Mouse (Mus musculus): ENCODE results near the gene Stk11. TPM values are rescaled to one million over a fixed set of nuclear protein-coding genes. Genes with fewer than 3 reads are reported as not detected.

Stk11 gene
- polyA plus RNA-seq, 1 experiment: 112 TPM

DNA sequence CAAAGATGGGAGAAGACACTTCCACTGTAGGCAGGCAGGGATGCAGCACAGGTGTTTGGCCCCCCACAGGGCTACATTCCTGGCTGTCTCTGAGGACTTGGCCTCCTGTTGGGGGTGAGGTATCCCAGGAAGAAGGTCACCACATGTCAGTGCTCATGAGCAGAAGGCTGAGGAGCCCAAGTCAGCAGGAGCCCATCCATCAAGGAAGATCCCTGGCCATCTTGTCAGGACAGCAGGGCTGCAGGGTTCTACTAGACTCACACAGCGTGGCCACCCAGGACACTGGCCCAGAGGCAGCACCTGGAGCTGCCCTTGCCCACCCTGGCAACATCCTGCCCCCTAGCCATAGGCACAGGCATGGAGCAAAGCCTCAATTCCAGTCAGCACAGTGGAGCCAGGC, 39.7 kb upstream of the Stk11 start:
- WGBS: 55% methylated on average over 1 of the region's 1 CpGs
- H3K27ac ChIP-seq (ENCODE audit: insufficient read depth, low read length): no peak overlapping the region
- TF ChIP-seq POLR2A (IDR thresholded peaks at IDR 0.05; ENCODE audit: borderline replicate concordance, insufficient read depth, low read length) (no peak), CTCF (IDR thresholded peaks at IDR 0.05; ENCODE audit: borderline replicate concordance, insufficient read depth, low read depth, low read length) (no peak)
- no peak for DNase-seq
- H3K27me3 ChIP-seq (ENCODE audit: control insufficient read depth, insufficient read depth, low read length): no peaks in the 10 kb centered on the region
- no peak overlapping the region for H3K4me3 ChIP-seq (replicated peaks; ENCODE audit: insufficient read depth, low read depth, low read length)
- H3K4me1 ChIP-seq (ENCODE audit: control insufficient read depth, insufficient read depth, low read length): peaks cover 28% of the 10 kb centered on the region

DNA sequence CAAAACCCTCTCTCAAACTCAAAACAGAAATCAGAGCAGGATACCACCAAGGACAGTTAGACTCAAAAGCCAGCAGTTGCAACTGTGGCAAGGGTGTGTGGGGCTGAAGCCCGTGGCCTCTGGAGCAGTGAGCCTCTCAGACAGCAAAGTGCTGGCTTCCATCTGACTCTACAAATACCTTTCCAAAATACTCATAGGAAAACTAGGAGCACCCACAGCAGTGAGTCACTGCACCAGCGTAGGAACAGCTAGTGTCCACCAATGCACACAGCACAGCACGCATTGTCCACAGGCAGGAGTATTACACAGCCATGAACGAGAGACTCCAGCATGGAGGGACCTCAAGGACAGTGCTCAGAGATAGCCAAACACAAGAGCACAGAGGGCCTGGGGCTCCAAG, 39.2 kb upstream of the Stk11 start:
- Histone ChIP-seq H3K4me1 (ENCODE audit: control insufficient read depth, insufficient read depth, low read length) (peaks cover 23% of the 10 kb centered on the region), H3K4me3 (replicated peaks; ENCODE audit: insufficient read depth, low read depth, low read length) (no peak overlapping the region), H3K27me3 (ENCODE audit: control insufficient read depth, insufficient read depth, low read length) (no peaks in the 10 kb centered on the region), H3K27ac (ENCODE audit: insufficient read depth, low read length) (no peak overlapping the region)
- no peak for DNase-seq
- TF ChIP-seq POLR2A (IDR thresholded peaks at IDR 0.05; ENCODE audit: borderline replicate concordance, insufficient read depth, low read length) (no peak), CTCF (IDR thresholded peaks at IDR 0.05; ENCODE audit: borderline replicate concordance, insufficient read depth, low read depth, low read length) (no peak)
- whole genome bisulfite sequencing: 97% methylated on average over 4 of the region's 4 CpGs

DNA sequence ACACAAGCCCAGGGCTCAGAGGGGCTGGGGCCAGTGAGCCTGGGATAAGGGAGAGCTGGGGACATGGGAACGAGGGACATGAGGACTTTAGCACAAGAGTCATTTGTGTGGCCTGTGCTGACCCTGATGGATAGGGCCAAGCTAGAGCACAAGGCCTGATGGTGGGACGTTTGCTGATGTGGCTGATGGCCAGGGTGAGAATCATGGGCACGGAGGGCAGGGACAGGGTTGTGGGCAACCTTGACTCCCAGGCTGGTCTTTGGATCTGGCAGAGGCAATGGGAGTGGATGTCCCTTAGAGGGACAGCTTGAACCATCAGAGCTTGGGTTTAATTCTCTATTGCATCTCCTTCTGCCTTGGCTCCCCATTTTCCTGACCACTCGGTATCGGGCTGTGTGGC, 38.3 kb upstream of the Stk11 start:
- Histone ChIP-seq H3K4me3 (replicated peaks; ENCODE audit: insufficient read depth, low read depth, low read length) (no peak overlapping the region), H3K27me3 (ENCODE audit: control insufficient read depth, insufficient read depth, low read length) (no peaks in the 10 kb centered on the region), H3K4me1 (ENCODE audit: control insufficient read depth, insufficient read depth, low read length) (peaks cover 14% of the 10 kb centered on the region), H3K27ac (ENCODE audit: insufficient read depth, low read length) (no peak overlapping the region)
- TF ChIP-seq CTCF (IDR thresholded peaks at IDR 0.05; ENCODE audit: borderline replicate concordance, insufficient read depth, low read depth, low read length) (no peak), POLR2A (IDR thresholded peaks at IDR 0.05; ENCODE audit: borderline replicate concordance, insufficient read depth, low read length) (no peak)
- WGBS: 92% methylated on average over 5 of the region's 5 CpGs
- no peak for DNase-seq

DNA sequence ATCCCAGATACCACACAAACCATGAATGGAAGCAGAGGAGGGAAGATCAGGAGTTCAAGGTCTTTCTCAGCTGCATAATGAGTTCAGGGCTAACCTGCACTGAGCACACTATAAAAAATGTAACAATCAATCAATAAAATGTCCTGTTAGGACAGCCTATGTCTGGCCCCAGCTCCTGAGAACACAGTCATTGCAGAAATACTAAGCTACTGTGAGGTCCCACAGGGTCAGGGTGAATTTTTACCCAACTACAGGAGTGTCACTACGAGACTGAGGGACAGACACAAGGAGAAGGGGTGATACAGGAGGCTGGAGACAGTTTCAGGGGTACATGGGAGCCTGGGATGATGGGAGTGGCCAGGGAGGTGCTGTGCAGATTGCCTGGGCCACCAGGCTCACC, 37.2 kb upstream of the Stk11 start:
- DNase-seq: no peak
- no peaks in the 10 kb centered on the region for H3K27me3 ChIP-seq (ENCODE audit: control insufficient read depth, insufficient read depth, low read length)
- WGBS: 96% methylated on average over 1 of the region's 1 CpGs
- peaks cover 12% of the 10 kb centered on the region for H3K4me1 ChIP-seq (ENCODE audit: control insufficient read depth, insufficient read depth, low read length)
- TF ChIP-seq POLR2A (IDR thresholded peaks at IDR 0.05; ENCODE audit: borderline replicate concordance, insufficient read depth, low read length) (no peak), CTCF (IDR thresholded peaks at IDR 0.05; ENCODE audit: borderline replicate concordance, insufficient read depth, low read depth, low read length) (no peak)
- no peak overlapping the region for H3K4me3 ChIP-seq (replicated peaks; ENCODE audit: insufficient read depth, low read depth, low read length)
- H3K27ac ChIP-seq (ENCODE audit: insufficient read depth, low read length): no peak overlapping the region

DNA sequence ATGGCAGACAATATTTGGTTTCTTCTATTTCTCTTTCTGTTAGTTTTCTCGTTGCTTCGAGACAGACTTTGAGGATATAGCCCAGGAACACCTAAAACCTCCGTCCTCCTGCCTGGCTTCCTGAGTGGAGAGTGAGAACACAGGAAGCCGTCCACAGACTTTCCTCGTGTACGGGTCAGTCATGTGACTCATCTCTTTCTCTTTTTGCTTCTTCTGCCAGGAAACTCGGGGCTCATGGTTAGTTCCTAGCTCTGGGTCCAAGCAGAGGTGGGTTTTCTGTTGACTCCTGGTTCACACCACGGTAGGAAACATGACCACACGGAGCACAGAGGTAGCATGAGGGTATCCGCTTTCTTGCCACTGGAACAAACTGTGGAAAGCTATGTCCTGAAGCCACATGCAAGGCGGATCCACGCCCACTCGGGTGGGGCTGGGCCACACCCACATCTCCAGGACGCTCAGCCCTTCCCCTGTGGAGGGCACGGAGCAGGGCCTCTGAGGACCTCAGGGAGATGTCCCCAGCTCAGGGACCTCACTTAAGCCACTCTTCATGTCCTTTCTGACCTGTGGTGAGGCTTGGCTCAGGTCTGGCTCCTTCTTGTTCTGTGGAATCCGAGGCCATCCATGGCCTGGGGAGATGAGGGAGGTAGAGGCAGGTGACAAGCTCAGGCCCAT, 35.1 kb upstream of the Stk11 start:
- H3K27me3 ChIP-seq (ENCODE audit: control insufficient read depth, insufficient read depth, low read length): no peaks in the 10 kb centered on the region
- peaks cover 16% of the 10 kb centered on the region for H3K4me1 ChIP-seq (ENCODE audit: control insufficient read depth, insufficient read depth, low read length)
- no peak overlapping the region for H3K27ac ChIP-seq (ENCODE audit: insufficient read depth, low read length)
- no peak for TF ChIP-seq POLR2A (IDR thresholded peaks at IDR 0.05; ENCODE audit: borderline replicate concordance, insufficient read depth, low read length)
- no peak for TF ChIP-seq CTCF (IDR thresholded peaks at IDR 0.05; ENCODE audit: borderline replicate concordance, insufficient read depth, low read depth, low read length)
- no peak overlapping the region for H3K4me3 ChIP-seq (replicated peaks; ENCODE audit: insufficient read depth, low read depth, low read length)
- WGBS: 82% methylated on average over 16 of the region's 16 CpGs
- no peak for DNase-seq

DNA sequence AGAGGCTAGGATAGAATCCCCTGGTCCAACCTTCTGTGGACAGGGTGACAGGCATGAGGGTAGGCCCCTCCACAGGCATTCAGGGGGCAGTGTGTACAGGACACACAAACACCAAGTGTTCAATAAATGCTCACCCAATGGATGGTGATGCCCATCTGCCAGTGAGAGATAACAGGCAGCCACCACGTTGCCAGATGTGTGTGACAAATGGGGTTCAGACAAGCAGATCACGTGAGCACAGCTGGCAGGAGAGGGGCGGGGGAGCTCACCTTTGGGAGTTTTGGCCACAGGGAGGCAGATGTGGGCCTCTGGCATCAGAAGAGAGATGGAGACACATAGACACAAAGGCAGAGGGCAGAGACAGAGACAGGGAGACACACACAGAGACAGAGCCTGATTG, 34.5 kb upstream of the Stk11 start:
- Histone ChIP-seq H3K4me3 (replicated peaks; ENCODE audit: insufficient read depth, low read depth, low read length) (no peak overlapping the region), H3K4me1 (ENCODE audit: control insufficient read depth, insufficient read depth, low read length) (peaks cover 12% of the 10 kb centered on the region), H3K27ac (ENCODE audit: insufficient read depth, low read length) (no peak overlapping the region), H3K27me3 (ENCODE audit: control insufficient read depth, insufficient read depth, low read length) (no peaks in the 10 kb centered on the region)
- TF ChIP-seq POLR2A (IDR thresholded peaks at IDR 0.05; ENCODE audit: borderline replicate concordance, insufficient read depth, low read length) (no peak), CTCF (IDR thresholded peaks at IDR 0.05; ENCODE audit: borderline replicate concordance, insufficient read depth, low read depth, low read length) (no peak)
- 86% methylated on average over 3 of the region's 3 CpGs for WGBS
- no peak for DNase-seq

DNA sequence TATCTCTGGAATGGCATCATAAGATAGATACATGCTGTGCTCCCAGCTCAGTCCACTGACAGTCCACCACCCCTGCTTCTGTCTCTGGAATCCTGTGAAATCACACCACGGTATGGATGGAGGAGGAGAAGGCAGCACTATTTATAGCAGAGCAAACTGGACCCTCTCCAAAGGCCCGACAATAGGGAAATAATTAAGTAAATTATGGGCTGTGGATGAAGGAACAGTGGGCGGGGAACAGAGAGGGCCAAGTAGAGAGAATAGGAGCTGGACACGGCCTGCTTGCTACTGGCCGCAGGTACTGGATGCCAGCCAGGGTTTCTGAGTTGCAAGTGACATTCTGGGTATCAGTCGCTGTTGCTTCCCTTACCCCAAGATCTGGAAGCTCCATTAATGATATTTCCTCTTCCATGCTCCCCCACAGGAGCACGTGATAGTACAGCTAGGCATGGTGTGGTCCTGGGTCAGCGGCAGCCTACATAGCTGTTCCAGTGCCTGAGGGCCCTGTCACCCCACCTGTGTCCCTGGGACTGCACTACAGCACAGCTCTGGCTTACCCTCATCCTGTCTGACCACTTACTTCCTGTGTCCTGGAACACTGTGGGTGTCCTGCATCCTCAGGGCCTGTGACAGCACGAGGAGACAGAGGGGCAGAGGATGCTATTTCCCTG, 30.7 kb upstream of the Stk11 start:
- TF ChIP-seq POLR2A (IDR thresholded peaks at IDR 0.05; ENCODE audit: borderline replicate concordance, insufficient read depth, low read length) (no peak), CTCF (IDR thresholded peaks at IDR 0.05; ENCODE audit: borderline replicate concordance, insufficient read depth, low read depth, low read length) (no peak)
- Histone ChIP-seq H3K27ac (ENCODE audit: insufficient read depth, low read length) (no peak overlapping the region), H3K27me3 (ENCODE audit: control insufficient read depth, insufficient read depth, low read length) (no peaks in the 10 kb centered on the region), H3K4me3 (replicated peaks; ENCODE audit: insufficient read depth, low read depth, low read length) (no peak overlapping the region), H3K4me1 (ENCODE audit: control insufficient read depth, insufficient read depth, low read length) (peaks cover 26% of the 10 kb centered on the region)
- 21% methylated on average over 9 of the region's 9 CpGs for WGBS
- DNase-seq: peak; percentile 55 to 60

DNA sequence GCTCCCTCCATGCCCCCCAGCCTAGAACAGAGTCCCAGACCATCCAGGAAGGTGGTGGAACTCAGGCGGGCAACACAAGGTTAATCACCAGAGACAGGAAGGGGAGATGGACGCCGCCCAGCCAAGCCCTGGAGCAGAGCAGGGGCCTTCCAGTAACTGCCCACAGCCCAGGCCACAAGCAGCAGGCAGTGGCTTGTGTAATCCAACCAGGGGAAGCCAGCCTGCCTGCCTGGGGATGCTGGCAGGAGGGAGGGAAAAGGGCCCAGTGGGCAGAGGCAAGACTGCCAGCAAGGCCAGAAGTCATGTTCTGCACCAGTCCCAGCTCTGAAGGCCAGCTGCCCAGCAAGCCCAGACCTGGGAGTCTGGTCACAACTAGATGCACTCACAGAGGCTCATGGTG, 28.8 kb upstream of the Stk11 start:
- WGBS: 27% methylated on average over 3 of the region's 3 CpGs

More for the DNA sequence above, 28.8 kb upstream of the Stk11 start:
- no peak for TF ChIP-seq CTCF (IDR thresholded peaks at IDR 0.05; ENCODE audit: borderline replicate concordance, insufficient read depth, low read depth, low read length)
- TF ChIP-seq POLR2A (IDR thresholded peaks at IDR 0.05; ENCODE audit: borderline replicate concordance, insufficient read depth, low read length): no peak
- H3K4me1 ChIP-seq (ENCODE audit: control insufficient read depth, insufficient read depth, low read length): peaks cover 26% of the 10 kb centered on the region
- no peaks in the 10 kb centered on the region for H3K27me3 ChIP-seq (ENCODE audit: control insufficient read depth, insufficient read depth, low read length)
- no peak overlapping the region for H3K27ac ChIP-seq (ENCODE audit: insufficient read depth, low read length)
- DNase-seq: peak in 1 of 2 experiments; percentile 47
- H3K4me3 ChIP-seq (replicated peaks; ENCODE audit: insufficient read depth, low read depth, low read length): no peak overlapping the region

All from cerebellum, adult 2 months (tissue).